Mouse (Mus musculus): ENCODE measurements around the gene Tsc1.

Gene Tsc1

GRCm38 (mm10) chr2:28650526-28650925 lies 9.5 kb downstream of the Tsc1 start:
- no peak for DNase-seq

- DNase-seq: peak; percentile 74
Measured at GRCm38 (mm10) chr2:28653351-28653750, 12.3 kb downstream of the Tsc1 start.

GRCm38 (mm10) chr2:28654295-28654694 lies 13.3 kb downstream of the Tsc1 start:
- DNase-seq: no peak

GRCm38 (mm10) chr2:28656216-28656615 lies 15.2 kb downstream of the Tsc1 start:
- DNase-seq: no peak

GRCm38 (mm10) chr2:28662891-28663290 lies 21.9 kb downstream of the Tsc1 start:
- no peak for DNase-seq

GRCm38 (mm10) chr2:28665818-28666217 lies 24.8 kb downstream of the Tsc1 start:
- DNase-seq: no peak

GRCm38 (mm10) chr2:28671438-28671837 lies 30.4 kb downstream of the Tsc1 start:
- DNase-seq: no peak

GRCm38 (mm10) chr2:28676005-28676404 lies 35.0 kb downstream of the Tsc1 start:
- no peak for DNase-seq

- no peak for DNase-seq
Measured at GRCm38 (mm10) chr2:28680710-28681109, 39.7 kb downstream of the Tsc1 start.

GRCm38 (mm10) chr2:28681718-28682117 lies 40.7 kb downstream of the Tsc1 start:
- peak; percentile 75 for DNase-seq

- peak; percentile 70 for DNase-seq
Measured at GRCm38 (mm10) chr2:28685895-28686294, 44.9 kb downstream of the Tsc1 start.

- DNase-seq: no peak
Measured at GRCm38 (mm10) chr2:28688431-28688830, 47.4 kb downstream of the Tsc1 start.

GRCm38 (mm10) chr2:28692692-28693091 lies 51.7 kb downstream of the Tsc1 start:
- peak; percentile 34 for DNase-seq

GRCm38 (mm10) chr2:28698566-28698965 lies 57.5 kb downstream of the Tsc1 start:
- no peak for DNase-seq

- peak; percentile 84 for DNase-seq
Measured at GRCm38 (mm10) chr2:28699361-28700335, 58.6 kb downstream of the Tsc1 start, which contains the start of the genes Spaca9 and Ak8. Spaca9 (minus strand) TSS chr2:28699727. Ak8 (plus strand) TSS chr2:28700164.

GRCm38 (mm10) chr2:28701646-28702262 lies 60.7 kb downstream of the Tsc1 start:
- DNase-seq: no peak

GRCm38 (mm10) chr2:28706106-28706636 lies 65.1 kb downstream of the Tsc1 start:
- no peak for DNase-seq

- DNase-seq: no peak
Measured at GRCm38 (mm10) chr2:28706787-28707186, 65.8 kb downstream of the Tsc1 start.

- no peak for DNase-seq
Measured at GRCm38 (mm10) chr2:28713036-28713435, 72.0 kb downstream of the Tsc1 start.

GRCm38 (mm10) chr2:28722419-28722818 lies 81.4 kb downstream of the Tsc1 start:
- DNase-seq: no peak

- DNase-seq: no peak
Measured at GRCm38 (mm10) chr2:28723912-28724311, 82.9 kb downstream of the Tsc1 start.

GRCm38 (mm10) chr2:28727786-28728404 lies 86.9 kb downstream of the Tsc1 start:
- no peak for DNase-seq

GRCm38 (mm10) chr2:28730676-28731075 lies 89.6 kb downstream of the Tsc1 start:
- no peak for DNase-seq
